Mouse (Mus musculus) regulatory T cell (primary cell): ENCODE measurements around the gene Cldn10.

Experiments
- in situ Hi-C: fragments of 300-600 bp; cut with MboI, MseI; formaldehyde crosslinking; loops from one replicate; pipeline ENCODE4 v1.15.1; 2025; ENCODE audit warnings: high pct_unique_total_duplicates

Gene Cldn10

GRCm38 (mm10) chr14:118858318-118858717 is 70.6 kb downstream of the Cldn10 start:
- in situ Hi-C loops, result no loop called here

GRCm38 (mm10) chr14:118862253-118862652 is 74.5 kb downstream of the Cldn10 start:
- in situ Hi-C loops, result no loop called here

GRCm38 (mm10) chr14:118864905-118865304 is 77.2 kb downstream of the Cldn10 start:
- in situ Hi-C loops, result no loop called here

GRCm38 (mm10) chr14:118866014-118866811 is 78.5 kb downstream of the Cldn10 start:
- in situ Hi-C loops, result no loop called here

- in situ Hi-C loops, result no loop called here
Observed at GRCm38 (mm10) chr14:118867366-118867765, 79.7 kb downstream of the Cldn10 start.

GRCm38 (mm10) chr14:118868102-118868724 is 80.5 kb downstream of the Cldn10 start:
- in situ Hi-C loops, result no loop called here

- in situ Hi-C loops, result no loop called here
Observed at GRCm38 (mm10) chr14:118869712-118870111, 82.0 kb downstream of the Cldn10 start.

- in situ Hi-C loops, result no loop called here
Observed at GRCm38 (mm10) chr14:118874126-118874525, 86.4 kb downstream of the Cldn10 start.

GRCm38 (mm10) chr14:118874786-118875415 is 87.2 kb downstream of the Cldn10 start:
- in situ Hi-C loops, result no loop called here

GRCm38 (mm10) chr14:118878346-118878910 is 90.7 kb downstream of the Cldn10 start:
- in situ Hi-C loops, result no loop called here

GRCm38 (mm10) chr14:118880696-118881095 is 93.0 kb downstream of the Cldn10 start:
- in situ Hi-C loops, result no loop called here

- in situ Hi-C loops, result no loop called here
Observed at GRCm38 (mm10) chr14:118883344-118884249, 95.9 kb downstream of the Cldn10 start.

- in situ Hi-C loops, result no loop called here
Observed at GRCm38 (mm10) chr14:118884250-118884556, 96.5 kb downstream of the Cldn10 start.

- in situ Hi-C loops, result no loop called here
Observed at GRCm38 (mm10) chr14:118890101-118890500, 102.4 kb downstream of the Cldn10 start.

- in situ Hi-C loops, result no loop called here
Observed at GRCm38 (mm10) chr14:118895228-118895627, 107.5 kb downstream of the Cldn10 start.

GRCm38 (mm10) chr14:118895655-118896054 is 107.9 kb downstream of the Cldn10 start:
- in situ Hi-C loops, result no loop called here

GRCm38 (mm10) chr14:118899940-118900339 is 112.2 kb downstream of the Cldn10 start:
- in situ Hi-C loops, result no loop called here

GRCm38 (mm10) chr14:118900911-118901310 is 113.2 kb downstream of the Cldn10 start:
- in situ Hi-C loops, result no loop called here

- in situ Hi-C loops, result no loop called here
Observed at GRCm38 (mm10) chr14:118903397-118903796, 115.7 kb downstream of the Cldn10 start.

- in situ Hi-C loops, result no loop called here
Observed at GRCm38 (mm10) chr14:118903867-118904562, 116.3 kb downstream of the Cldn10 start.

- in situ Hi-C loops, result no loop called here
Observed at GRCm38 (mm10) chr14:118907592-118907991, 119.9 kb downstream of the Cldn10 start.
